Mouse (Mus musculus) liver, adult 2 months (tissue): ENCODE measurements around the gene Dnmt3a. TPM values are rescaled to one million over a fixed set of nuclear protein-coding genes. Genes with fewer than 3 reads are reported as not detected.
A peak's percentile ranks its signal among the peaks of the same experiment; 100 is the strongest.

Experiments
- DNase-seq: peaks from one replicate; pipeline ENCODE4 v3.0.0-alpha.2; 2011; ENCODE audit warnings: low read depth, low spot score; ENCODE audit errors: extremely low read depth
- H3K27ac ChIP-seq: fragments of 200-500 bp; replicated peaks from 2 replicates; pipeline ENCODE4 v1.5.1; 2012; ENCODE audit warnings: low read depth, mild to moderate bottlenecking, control low read depth, inconsistent platforms, low read length; ENCODE audit not compliant: insufficient read depth
- H3K27me3 ChIP-seq: fragments of 200-500 bp; 2 replicates; pipeline ENCODE4 v1.6.1; 2012; ENCODE audit warnings: mild to moderate bottlenecking, moderate library complexity, low read length, inconsistent platforms; ENCODE audit not compliant: control insufficient read depth, insufficient read depth
- H3K36me3 ChIP-seq: fragments of 200-500 bp; 2 replicates; pipeline ENCODE4 v1.6.1; 2012; ENCODE audit warnings: low read length, inconsistent platforms; ENCODE audit not compliant: control insufficient read depth, insufficient read depth
- H3K4me1 ChIP-seq: fragments of 200-500 bp; 2 replicates; pipeline ENCODE4 v1.6.1; 2011; ENCODE audit warnings: low read length; ENCODE audit not compliant: control insufficient read depth, insufficient read depth
- H3K4me3 ChIP-seq: fragments of 200-500 bp; 2 replicates; pipeline ENCODE4 v1.5.1; 2011; ENCODE audit warnings: low read depth, mild to moderate bottlenecking, control low read depth, low read length, moderate library complexity; ENCODE audit not compliant: insufficient read depth
- H3K79me2 ChIP-seq: fragments of 200-500 bp; 2 replicates; pipeline ENCODE4 v1.6.1; 2012; ENCODE audit warnings: inconsistent platforms, mild to moderate bottlenecking, low read length, moderate library complexity; ENCODE audit not compliant: control insufficient read depth, insufficient read depth
- H3K9ac ChIP-seq: fragments of 200-500 bp; 2 replicates; pipeline ENCODE4 v1.6.1; 2012; ENCODE audit warnings: low read depth, mild to moderate bottlenecking, control low read depth, inconsistent platforms, low read length
- CTCF ChIP-seq: fragments of 200-500 bp; IDR thresholded peaks from 2 replicates; pipeline ENCODE4 v1.5.1; 2011; ENCODE audit warnings: low read depth, low read length, control low read depth
- POLR2A ChIP-seq: fragments of 200-500 bp; IDR thresholded peaks from 2 replicates; pipeline ENCODE4 v1.6.1; 2011; ENCODE audit warnings: low read length, control low read depth; ENCODE audit not compliant: insufficient read depth; ENCODE audit errors: extremely low read depth
- WGBS: fragments of 180-500 bp; shearing (Covaris S2); methylation state at CpG from one replicate; pipeline ENCODE4 v1.1.7; 2018; 5-methylcytosine and 5-hydroxymethylcytosine counted together
- polyA plus RNA-seq: library from polyadenylated mRNA; depleted of rRNA; stranded (reverse); fragments of >200 nt; gene quantifications from 2 replicates; pipeline ENCODE4 v1.2.3, GENCODE M21; 2012
- total RNA-seq: library from RNA; depleted of rRNA; stranded (reverse); fragments of >200 nt; gene quantifications from 2 replicates; pipeline ENCODE4 v1.2.3, GENCODE M21; 2014

Gene Dnmt3a
- total and polyA plus RNA-seq, 2 experiments: 4.0 to 7.9 TPM

GRCm38 (mm10) chr12:3827771-3828170 lies 22.0 kb downstream of the Dnmt3a start:
- H3K4me3 ChIP-seq: no peak overlapping the region
- H3K4me1 ChIP-seq: no peaks in the 10 kb centered on the region; the same call in 1 of the 2 replicates
- H3K79me2 ChIP-seq: peaks cover 47% of the 10 kb centered on the region
- WGBS: 91% methylated on average over 5 of the region's 5 CpGs
- H3K36me3 ChIP-seq: no peaks in the 10 kb centered on the region
- TF ChIP-seq POLR2A (no peak), CTCF (no peak)
- no peak overlapping the region for H3K9ac ChIP-seq
- H3K27me3 ChIP-seq: no peaks in the 10 kb centered on the region
- no peak overlapping the region for H3K27ac ChIP-seq
- DNase-seq: no peak

GRCm38 (mm10) chr12:3833059-3833760 lies 27.4 kb downstream of the Dnmt3a start:
- Histone ChIP-seq H3K4me3 (no peak overlapping the region), H3K4me1 (peaks cover 2% of the 10 kb centered on the region; the same call in 1 of the 2 replicates), H3K9ac (no peak overlapping the region), H3K27me3 (no peaks in the 10 kb centered on the region), H3K36me3 (peaks cover 2% of the 10 kb centered on the region; the same call in 1 of the 2 replicates), H3K79me2 (peaks cover 25% of the 10 kb centered on the region), H3K27ac (peak overlapping the region; percentile 20; the same call in 1 of the 2 replicates)
- no peak for TF ChIP-seq POLR2A
- no peak for TF ChIP-seq CTCF
- DNase-seq: no peak
- WGBS: 73% methylated on average over 7 of the region's 7 CpGs

- Histone ChIP-seq H3K27me3 (no peaks in the 10 kb centered on the region), H3K4me3 (peak overlapping the region; percentile 38; the same call in 1 of the 2 replicates), H3K4me1 (peaks cover 2% of the 10 kb centered on the region; the same call in 1 of the 2 replicates), H3K27ac (peak overlapping the region; percentile 20; the same call in 1 of the 2 replicates), H3K36me3 (peaks cover 2% of the 10 kb centered on the region; the same call in 1 of the 2 replicates), H3K9ac (peak overlapping the region; percentile 37; the same call in 1 of the 2 replicates), H3K79me2 (peaks cover 21% of the 10 kb centered on the region)
- TF ChIP-seq POLR2A: no peak
- TF ChIP-seq CTCF: no peak
- WGBS: 42% methylated on average over 8 of the region's 8 CpGs
- no peak for DNase-seq
These were observed 28.1 kb downstream of the Dnmt3a start for GRCm38 (mm10) chr12:3833851-3834273.

- 56% methylated on average over 21 of the region's 21 CpGs for WGBS
- Histone ChIP-seq H3K9ac (peak overlapping the region; percentile 31), H3K36me3 (peaks cover 2% of the 10 kb centered on the region; the same call in 1 of the 2 replicates), H3K4me3 (peak overlapping the region; percentile 22; the same call in 1 of the 2 replicates), H3K27me3 (no peaks in the 10 kb centered on the region), H3K4me1 (peaks cover 2% of the 10 kb centered on the region; the same call in 1 of the 2 replicates), H3K79me2 (peaks cover 21% of the 10 kb centered on the region), H3K27ac (peak overlapping the region; percentile 40)
- TF ChIP-seq CTCF: peak; percentile 19; the same call in 1 of the 2 replicates
- no peak for TF ChIP-seq POLR2A
- no peak for DNase-seq
These were observed 28.8 kb downstream of the Dnmt3a start for GRCm38 (mm10) chr12:3834373-3835314.

GRCm38 (mm10) chr12:3835576-3835975 lies 29.8 kb downstream of the Dnmt3a start:
- no peak overlapping the region for H3K9ac ChIP-seq
- H3K36me3 ChIP-seq: peaks cover 2% of the 10 kb centered on the region; the same call in 1 of the 2 replicates
- H3K79me2 ChIP-seq: peaks cover 26% of the 10 kb centered on the region
- WGBS: 19% methylated on average over 2 of the region's 2 CpGs
- no peak overlapping the region for H3K27ac ChIP-seq
- H3K27me3 ChIP-seq: no peaks in the 10 kb centered on the region
- peaks cover 2% of the 10 kb centered on the region; the same call in 1 of the 2 replicates for H3K4me1 ChIP-seq
- DNase-seq: no peak
- TF ChIP-seq CTCF: no peak
- no peak for TF ChIP-seq POLR2A
- no peak overlapping the region for H3K4me3 ChIP-seq
